Mouse (Mus musculus) G1E (cell line): ENCODE measurements around the gene Ddb1.

ENCODE experiments used
- CTCF ChIP-seq: IDR thresholded peaks from 2 replicates; pipeline ENCODE4 v1.5.1; 2012; ENCODE audit warnings: low read depth, low read length, inconsistent platforms, mixed read lengths
- TAL1 ChIP-seq: conservative IDR thresholded peaks from 2 replicates; pipeline ENCODE4 v1.6.1; 2012; ENCODE audit warnings: low read depth, low read length, inconsistent platforms, mixed read lengths

DNA sequence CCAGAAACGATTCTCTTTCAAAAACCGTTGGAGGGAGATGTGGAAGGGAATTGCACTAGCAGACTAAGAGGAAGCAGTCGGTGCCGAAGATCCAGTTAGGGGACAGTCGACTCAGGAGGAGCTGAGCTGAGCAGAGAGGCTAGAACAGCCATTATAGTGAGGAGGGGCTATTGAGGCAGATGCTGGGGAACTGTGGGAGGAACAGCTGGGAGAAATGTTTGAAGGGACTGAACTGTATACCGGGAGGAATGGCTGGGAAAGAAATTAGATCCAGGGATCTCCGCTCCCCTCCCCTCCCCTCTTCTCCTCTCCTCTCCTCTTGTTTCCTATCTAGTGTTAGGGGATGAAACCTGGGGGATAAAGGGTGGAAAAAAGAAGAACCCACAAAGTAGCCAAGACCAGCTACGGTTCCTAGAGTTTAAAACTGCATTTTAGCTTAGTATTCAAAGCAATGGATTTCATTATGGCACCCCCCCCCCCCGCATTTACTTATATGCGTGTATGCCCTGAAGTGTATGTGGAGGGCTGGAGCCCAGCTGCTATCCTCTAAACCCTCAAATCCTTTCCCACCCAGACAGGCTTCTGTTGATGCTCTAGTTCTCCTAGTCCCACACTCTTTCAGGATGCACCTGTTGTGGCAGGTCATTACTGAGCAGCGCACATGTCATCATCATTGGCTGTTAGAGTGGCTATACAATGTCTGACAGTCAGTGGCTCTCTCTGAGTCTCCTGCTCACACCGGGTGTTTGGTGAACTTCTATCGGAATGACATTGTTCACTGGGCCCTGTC is 35.7 kb downstream of the Ddb1 start:
- TF ChIP-seq CTCF, result no peak
- TF ChIP-seq TAL1, result no peak
